Mouse (Mus musculus): ENCODE measurements around the gene Gm21885. TPM values are rescaled to one million over a fixed set of nuclear protein-coding genes. Genes with fewer than 3 reads are reported as not detected.

Gene Gm21885
- polyA plus RNA-seq (2014; fragmentation: Illumina TruSeq; extraction: RNeasy Lipid Tissue Mini Kit (QIAGEN cat#74804); ENCODE audit: low read depth, low replicate concordance) = not detected

DNA sequence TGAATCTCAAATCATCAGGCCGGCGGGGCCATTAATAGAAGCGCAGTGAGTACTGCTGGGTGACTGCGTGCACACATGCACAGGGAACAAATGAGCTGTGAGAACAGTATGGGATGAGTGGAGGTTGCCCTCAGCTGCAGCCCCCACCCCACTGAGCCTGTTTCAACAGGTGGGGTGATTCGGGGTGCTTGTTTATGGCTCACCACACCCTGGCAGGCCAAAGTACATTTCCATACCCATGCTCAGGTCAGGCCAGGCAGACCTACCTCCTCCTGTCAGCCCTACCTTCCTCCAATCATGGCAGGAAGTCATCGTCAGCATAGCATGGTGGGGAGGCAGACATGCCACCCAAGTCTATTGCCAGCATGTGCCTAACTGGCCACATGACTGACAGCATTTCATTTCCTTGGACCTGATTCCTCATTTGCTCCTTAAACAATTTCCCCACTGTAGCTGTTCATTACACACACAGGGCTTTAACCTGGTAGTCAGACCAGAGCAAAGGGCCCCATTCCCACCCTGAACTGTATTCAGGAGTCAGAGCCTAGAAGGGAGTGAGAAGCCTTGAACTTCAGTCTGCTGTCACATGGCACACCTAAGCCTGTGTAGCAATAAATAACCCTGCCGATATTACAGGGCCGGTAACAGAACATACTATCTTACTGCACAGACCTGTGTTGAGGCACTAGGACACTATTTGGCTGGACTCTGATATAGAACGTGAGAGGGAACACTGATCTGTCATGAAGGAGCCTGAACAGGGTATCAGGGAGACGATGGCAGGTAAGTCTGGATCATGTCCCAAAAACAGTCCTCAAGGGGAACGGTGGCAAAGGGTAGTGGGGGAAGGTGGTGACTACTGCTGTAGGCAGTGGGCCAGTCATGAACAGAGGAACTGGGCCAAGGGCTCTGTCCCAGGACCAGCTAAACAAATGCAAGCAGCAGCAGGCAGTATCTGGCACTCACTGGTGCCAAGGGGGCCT is at the start of gene Gm21885:
Gm21885 (plus strand) TSS at position 675 of the 983 bp plus-strand sequence.

DNA sequence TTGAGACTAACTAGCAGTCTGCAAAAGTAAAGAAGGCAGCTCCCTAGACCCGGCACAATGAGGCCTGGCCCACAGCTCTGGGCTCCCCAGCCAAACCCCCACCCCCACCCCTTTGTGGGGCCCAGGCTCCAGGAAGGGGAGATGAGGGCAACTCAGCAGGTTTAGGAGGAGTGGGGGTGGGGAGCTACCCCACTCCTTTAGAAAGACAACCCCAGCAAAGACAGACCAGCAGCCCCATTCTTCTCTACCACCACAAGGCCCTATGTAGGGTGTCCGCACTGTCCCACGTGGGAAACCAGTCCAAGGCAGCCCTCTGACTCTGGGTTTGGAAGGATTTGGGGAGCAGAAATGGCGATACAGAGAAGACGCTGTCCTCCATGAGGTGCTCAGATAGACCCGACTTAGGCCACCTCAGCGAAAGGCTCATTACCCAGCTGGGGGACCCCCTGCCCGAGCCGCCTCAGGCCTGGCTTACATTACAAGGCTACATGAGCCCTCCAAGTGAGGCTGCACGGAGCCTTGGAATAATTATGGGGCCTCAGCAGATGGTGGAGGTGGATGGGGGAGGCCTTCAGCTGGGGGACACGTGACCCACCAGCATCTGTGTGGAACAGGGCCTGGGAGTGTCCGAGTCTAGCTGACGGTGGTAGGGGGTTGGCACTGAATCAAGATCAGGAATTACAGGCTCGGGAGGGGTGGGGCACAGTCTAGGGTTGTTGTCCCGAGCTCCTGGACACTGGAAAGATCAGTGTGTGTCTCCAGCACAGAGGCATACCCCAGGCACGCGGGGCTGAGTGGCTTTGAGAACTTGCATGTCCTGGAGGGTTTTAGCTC is 35.5 kb upstream of the Gm21885 start, which contains the start of gene Wfikkn2:
Wfikkn2 (minus strand) TSS at position 51 of the 834 bp plus-strand sequence.

DNA sequence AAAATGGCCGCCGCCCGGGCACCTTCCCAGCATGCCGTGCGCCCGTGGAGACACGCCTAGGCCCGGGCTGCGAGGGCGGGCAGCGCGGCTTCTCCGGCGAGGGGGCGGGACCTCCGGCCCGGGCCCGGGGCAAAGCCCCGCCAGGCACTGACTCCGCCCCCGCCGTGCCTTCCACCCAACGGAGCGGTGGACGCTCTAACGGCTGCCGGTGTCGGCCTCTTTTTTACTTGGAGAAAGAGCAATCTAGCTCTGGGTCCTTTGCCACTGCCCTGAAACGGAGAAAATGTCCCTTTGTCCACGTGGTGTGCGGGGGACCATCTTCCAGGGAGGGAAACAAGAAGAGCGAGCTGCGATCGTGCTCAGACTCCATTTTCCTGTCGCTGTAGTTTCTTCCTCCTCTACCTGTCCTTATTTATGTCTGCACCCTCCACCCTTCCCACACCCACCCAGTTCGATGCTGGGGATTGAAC is 40.3 kb downstream of the Gm21885 start, which contains the start of gene Luc7l3:
Luc7l3 (minus strand) TSS at position 58 of the 470 bp plus-strand sequence.

DNA sequence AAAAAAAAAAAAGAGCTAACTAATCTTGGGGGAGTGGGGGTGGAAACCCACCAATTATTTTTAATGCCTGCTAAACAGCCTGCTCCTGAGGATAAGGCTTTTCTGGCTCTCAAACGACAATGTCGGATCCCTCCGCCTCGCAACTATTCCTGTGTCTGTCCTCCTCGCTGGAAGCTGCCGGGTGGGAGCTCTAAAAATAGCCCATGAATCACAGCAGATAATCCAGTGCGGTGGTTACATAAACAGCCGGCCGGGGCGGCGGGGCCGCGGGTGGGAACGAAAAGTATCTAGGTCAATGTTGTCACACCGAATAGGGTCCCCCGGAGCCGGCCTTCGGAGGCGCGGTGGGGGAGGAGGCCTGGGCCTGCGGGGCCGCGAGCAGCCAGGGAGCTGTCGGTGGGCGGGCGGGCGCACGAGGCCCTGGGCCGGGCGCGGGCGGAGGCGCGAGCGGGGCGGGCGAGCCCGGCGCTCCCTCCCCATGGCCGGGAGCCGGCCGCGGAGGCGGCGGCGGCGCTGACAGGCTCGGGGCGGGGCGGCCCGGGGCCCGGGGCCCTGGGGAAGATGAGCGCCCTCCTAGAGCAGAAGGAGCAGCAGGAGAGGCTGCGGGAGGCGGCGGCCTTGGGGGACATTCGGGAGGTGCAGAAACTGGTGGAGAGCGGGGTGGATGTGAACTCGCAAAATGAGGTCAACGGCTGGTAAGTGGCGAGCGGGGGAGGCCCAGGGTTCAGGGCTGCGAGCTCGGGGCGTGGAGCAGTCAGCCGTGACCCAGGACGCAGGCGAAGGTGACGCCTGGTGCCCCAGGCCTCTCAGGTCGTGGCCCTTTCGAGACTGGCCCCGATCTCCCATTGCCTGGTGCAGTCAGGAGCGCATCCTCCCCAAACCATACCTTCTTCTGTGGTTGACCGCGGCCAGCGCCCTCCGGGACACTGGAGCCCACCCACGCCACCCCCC is 46.3 kb downstream of the Gm21885 start, which contains the start of gene Ankrd40:
Ankrd40 (plus strand) TSS at position 309 of the 951 bp plus-strand sequence.

Other genes with a start within 250 kb of the Gm21885 start
- 139 TPM for gene Tob1, start 70.4 kb upstream of the Gm21885 start, polyA plus RNA-seq (2014; fragmentation: Illumina TruSeq; extraction: RNeasy Lipid Tissue Mini Kit (QIAGEN cat#74804); ENCODE audit: low read depth, low replicate concordance)
- gene Wfikkn2, start 35.9 kb upstream of the Gm21885 start, polyA plus RNA-seq (2014; fragmentation: Illumina TruSeq; extraction: RNeasy Lipid Tissue Mini Kit (QIAGEN cat#74804); ENCODE audit: low read depth, low replicate concordance) = not detected
- gene Luc7l3, start 40.1 kb downstream of the Gm21885 start, polyA plus RNA-seq (2014; fragmentation: Illumina TruSeq; extraction: RNeasy Lipid Tissue Mini Kit (QIAGEN cat#74804); ENCODE audit: low read depth, low replicate concordance) = 152 TPM
- 88.3 TPM for gene Ankrd40, start 46.1 kb downstream of the Gm21885 start, polyA plus RNA-seq (2014; fragmentation: Illumina TruSeq; extraction: RNeasy Lipid Tissue Mini Kit (QIAGEN cat#74804); ENCODE audit: low read depth, low replicate concordance)
- gene Abcc3, start 111.1 kb downstream of the Gm21885 start, polyA plus RNA-seq (2014; fragmentation: Illumina TruSeq; extraction: RNeasy Lipid Tissue Mini Kit (QIAGEN cat#74804); ENCODE audit: low read depth, low replicate concordance) = 12.2 TPM
- gene Cacna1g, start 192.3 kb downstream of the Gm21885 start, polyA plus RNA-seq (2014; fragmentation: Illumina TruSeq; extraction: RNeasy Lipid Tissue Mini Kit (QIAGEN cat#74804); ENCODE audit: low read depth, low replicate concordance) = not detected
- not detected for gene Spata20, start 204.3 kb downstream of the Gm21885 start, polyA plus RNA-seq (2014; fragmentation: Illumina TruSeq; extraction: RNeasy Lipid Tissue Mini Kit (QIAGEN cat#74804); ENCODE audit: low read depth, low replicate concordance)
- 1.8 TPM for gene Epn3, start 218.1 kb downstream of the Gm21885 start, polyA plus RNA-seq (2014; fragmentation: Illumina TruSeq; extraction: RNeasy Lipid Tissue Mini Kit (QIAGEN cat#74804); ENCODE audit: low read depth, low replicate concordance)
- gene Mycbpap, start 239.9 kb downstream of the Gm21885 start, polyA plus RNA-seq (2014; fragmentation: Illumina TruSeq; extraction: RNeasy Lipid Tissue Mini Kit (QIAGEN cat#74804); ENCODE audit: low read depth, low replicate concordance) = 0.40 TPM

All from kidney, adult 10 weeks (tissue).